Mouse (Mus musculus) layer of hippocampus, postnatal 14 days (tissue): ENCODE measurements around the gene Tns4. TPM values are rescaled to one million over a fixed set of nuclear protein-coding genes. Genes with fewer than 3 reads are reported as not detected.

ENCODE experiments used
- DNase-seq, 2 experiments: peaks; one replicate each; pipeline ENCODE4 v3.0.0; 2021 to 2022; ENCODE audit warnings: low spot score in 2 of 2, mixed read lengths in 1 of 2
- total RNA-seq, 2 experiments: library from RNA; stranded (reverse); gene quantifications; 2 replicates each; pipeline ENCODE4 v1.2.3; 2021

The Tns4 gene
- total RNA-seq, 2 experiments from 2014 or later = 0.09 to 0.21 TPM

- no peak for DNase-seq
These were observed 6.0 kb upstream of the Tns4 start for GRCm38 (mm10) chr11:99094911-99095676.

GRCm38 (mm10) chr11:99093740-99094139 is 4.6 kb upstream of the Tns4 start:
- DNase-seq = no peak

GRCm38 (mm10) chr11:99091666-99092065 is 2.6 kb upstream of the Tns4 start:
- no peak for DNase-seq

GRCm38 (mm10) chr11:99090391-99090790 is 1.3 kb upstream of the Tns4 start:
- DNase-seq = no peak

GRCm38 (mm10) chr11:99088486-99088885 is 620 bp downstream of the Tns4 start:
- no peak for DNase-seq

GRCm38 (mm10) chr11:99084366-99084765 is 4.7 kb downstream of the Tns4 start:
- no peak for DNase-seq

- DNase-seq = no peak
These were observed 5.6 kb downstream of the Tns4 start for GRCm38 (mm10) chr11:99083516-99083915.

- DNase-seq = no peak
These were observed 7.0 kb downstream of the Tns4 start for GRCm38 (mm10) chr11:99082098-99082497.

- DNase-seq = no peak
These were observed 7.5 kb downstream of the Tns4 start for GRCm38 (mm10) chr11:99081566-99081965.

GRCm38 (mm10) chr11:99080902-99081543 is 8.1 kb downstream of the Tns4 start:
- no peak for DNase-seq

GRCm38 (mm10) chr11:99077869-99078268 is 11.2 kb downstream of the Tns4 start:
- DNase-seq = no peak

GRCm38 (mm10) chr11:99076744-99077319 is 12.3 kb downstream of the Tns4 start:
- peak; percentile 24 to 36 for DNase-seq

- DNase-seq = no peak
These were observed 15.3 kb downstream of the Tns4 start for GRCm38 (mm10) chr11:99073781-99074180.

GRCm38 (mm10) chr11:99071866-99072265 is 17.2 kb downstream of the Tns4 start:
- no peak for DNase-seq

- no peak for DNase-seq
These were observed 20.7 kb downstream of the Tns4 start for GRCm38 (mm10) chr11:99068455-99068854.

- DNase-seq = no peak
These were observed 21.5 kb downstream of the Tns4 start for GRCm38 (mm10) chr11:99067591-99067990.

GRCm38 (mm10) chr11:99065979-99066378 is 23.1 kb downstream of the Tns4 start:
- peak; percentile 67 to 91 for DNase-seq

GRCm38 (mm10) chr11:99065353-99065752 is 23.8 kb downstream of the Tns4 start:
- DNase-seq = no peak

- DNase-seq = no peak
These were observed 25.5 kb downstream of the Tns4 start for GRCm38 (mm10) chr11:99063406-99064131.

GRCm38 (mm10) chr11:99062661-99063060 is 26.4 kb downstream of the Tns4 start:
- no peak for DNase-seq

- no peak for DNase-seq
These were observed 28.7 kb downstream of the Tns4 start for GRCm38 (mm10) chr11:99060435-99060834.
